Mouse (Mus musculus) hindbrain, embryonic 13.5 days (tissue): ENCODE results near the gene Wfikkn1. TPM values are rescaled to one million over a fixed set of nuclear protein-coding genes. Genes with fewer than 3 reads are reported as not detected.
"Not testable (repeated sequence)": the region's sequence is repeated elsewhere in the genome, so short reads cannot be mapped to it uniquely, and the experiment has no call there.

Source experiments
- ATAC-seq: fragments of 200-750 bp; cut with Nextera tagmentation; 2 replicates; pipeline ENCODE4 v1.8.0; 2017; ENCODE audit warnings: moderate TSS enrichment; ENCODE audit not compliant: low FRiP score
- H3K27ac ChIP-seq: fragments of 300-500 bp; sonication (generic); 2 replicates; pipeline ENCODE4 v1.5.1; 2015; ENCODE audit warnings: inconsistent platforms, mild to moderate bottlenecking, moderate library complexity
- H3K27me3 ChIP-seq: fragments of 300-500 bp; sonication (generic); 2 replicates; pipeline ENCODE4 v1.6.1; 2015; ENCODE audit warnings: mild to moderate bottlenecking, inconsistent platforms
- H3K36me3 ChIP-seq: fragments of 300-500 bp; sonication (generic); 2 replicates; pipeline ENCODE4 v1.6.1; 2015; ENCODE audit warnings: mild to moderate bottlenecking, inconsistent platforms
- H3K4me1 ChIP-seq: fragments of 300-500 bp; sonication (generic); replicated peaks from 2 replicates; pipeline ENCODE4 v1.6.1; 2015; ENCODE audit warnings: inconsistent platforms
- H3K4me2 ChIP-seq: fragments of 300-500 bp; sonication (generic); 2 replicates; pipeline ENCODE4 v1.6.1; 2015; ENCODE audit warnings: inconsistent platforms, mild to moderate bottlenecking, moderate library complexity
- H3K4me3 ChIP-seq: fragments of 300-500 bp; sonication (generic); 2 replicates; pipeline ENCODE4 v1.5.1; 2015; ENCODE audit warnings: mild to moderate bottlenecking, inconsistent platforms
- H3K9ac ChIP-seq: fragments of 300-500 bp; sonication (generic); 2 replicates; pipeline ENCODE4 v1.6.1; 2015; ENCODE audit warnings: mild to moderate bottlenecking, inconsistent platforms
- H3K9me3 ChIP-seq: fragments of 300-500 bp; sonication (generic); 2 replicates; pipeline ENCODE4 v1.6.1; 2016; ENCODE audit warnings: inconsistent platforms
- WGBS: fragments of 180-500 bp; shearing (Covaris S2); methylation state at CpG from one replicate; pipeline ENCODE4 v1.1.7; 2015; 5-methylcytosine and 5-hydroxymethylcytosine counted together
- polyA plus RNA-seq: library from polyadenylated mRNA; unstranded; fragments of >200 nt; fragmentation: Nextera tagmentation; extraction: Ambion mirVana; gene quantifications from 2 replicates; pipeline ENCODE4 v1.2.1, GENCODE M21; 2015

Gene Wfikkn1
- polyA plus RNA-seq, 1 experiment from 2014 or later = 0.45 TPM

DNA sequence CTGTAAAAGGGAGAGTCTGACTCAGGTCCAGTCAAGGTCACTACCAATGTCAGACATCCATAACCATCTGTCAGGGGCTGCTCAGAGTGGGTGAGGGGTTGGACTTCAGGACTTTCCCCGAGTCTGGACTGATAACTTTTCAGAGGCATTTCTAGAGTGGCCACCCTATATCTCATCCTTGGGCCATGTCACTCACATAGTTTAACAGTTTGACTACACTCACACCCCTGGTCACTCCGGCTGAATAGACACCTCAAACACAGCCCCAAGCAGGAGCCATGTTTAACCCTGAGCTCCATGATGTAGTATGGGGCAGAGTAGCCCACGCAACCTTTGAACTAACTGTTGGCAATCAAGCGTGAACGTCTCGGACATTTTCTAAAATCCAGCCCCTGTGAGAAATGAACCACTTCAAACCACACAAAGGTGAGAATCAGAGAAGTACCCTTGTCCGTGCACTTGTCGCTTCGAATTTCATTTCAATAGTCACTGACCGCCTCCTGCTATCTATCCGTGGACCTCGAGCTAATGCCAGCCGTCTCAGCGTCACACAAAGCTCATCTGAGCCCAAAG is 6.4 kb downstream of the Wfikkn1 start:
- Histone ChIP-seq H3K9me3 (no peaks in the 10 kb centered on the region), H3K4me1 (peaks cover 30% of the 10 kb centered on the region), H3K36me3 (peaks cover 17% of the 10 kb centered on the region), H3K9ac (peak overlapping the region; percentile 87), H3K27me3 (no peaks in the 10 kb centered on the region), H3K4me2 (peak overlapping the region; percentile 96), H3K4me3 (peak overlapping the region; percentile 80), H3K27ac (peak overlapping the region; percentile 97)
- WGBS = 7% methylated on average over 14 of the region's 14 CpGs
- ATAC-seq = no peak

DNA sequence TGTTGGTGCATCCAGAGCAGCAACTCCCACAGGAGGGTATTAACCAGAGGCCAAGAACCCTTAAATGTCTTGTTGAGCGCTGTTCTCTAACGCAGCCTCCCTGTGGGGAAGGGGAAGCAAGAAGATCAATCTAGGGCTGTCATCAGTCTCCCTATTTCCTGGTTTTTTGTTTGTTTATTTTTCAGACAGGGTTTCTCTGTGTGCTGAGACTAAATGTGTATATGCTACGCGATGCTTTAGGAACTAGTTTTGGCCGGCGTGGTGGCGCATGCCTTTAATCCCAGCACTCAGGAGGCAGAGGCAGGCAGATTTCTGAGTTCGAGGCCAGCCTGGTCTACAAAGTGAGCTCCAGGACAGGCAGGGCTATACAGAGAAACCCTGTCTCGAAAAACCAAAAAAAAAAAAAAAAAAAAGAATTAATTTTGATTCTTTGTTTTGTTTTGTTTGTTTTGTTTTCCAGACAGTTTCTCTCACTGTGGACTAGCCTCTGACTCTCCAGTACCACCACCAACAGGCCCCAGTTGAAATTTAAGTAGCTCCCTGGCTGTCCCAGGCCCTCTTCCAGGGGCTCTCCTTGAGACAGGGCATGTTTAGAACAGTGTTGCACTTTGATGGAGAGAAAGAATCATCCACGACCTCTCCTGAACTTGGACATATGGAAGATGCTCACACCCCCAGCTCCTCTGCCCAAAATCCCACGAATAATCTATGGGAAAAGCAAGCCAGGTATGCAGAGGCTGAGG is 7.1 kb downstream of the Wfikkn1 start:
- no peak for ATAC-seq
- H3K4me2 ChIP-seq = peak overlapping the region; percentile 96
- 79% methylated on average over 11 of the region's 11 CpGs for WGBS
- peak overlapping the region; percentile 80 for H3K4me3 ChIP-seq
- no peaks in the 10 kb centered on the region for H3K27me3 ChIP-seq
- H3K9me3 ChIP-seq = no peaks in the 10 kb centered on the region
- H3K9ac ChIP-seq = peak overlapping the region; percentile 87
- H3K27ac ChIP-seq = peak overlapping the region; percentile 97
- peaks cover 35% of the 10 kb centered on the region for H3K4me1 ChIP-seq
- peaks cover 10% of the 10 kb centered on the region for H3K36me3 ChIP-seq

DNA sequence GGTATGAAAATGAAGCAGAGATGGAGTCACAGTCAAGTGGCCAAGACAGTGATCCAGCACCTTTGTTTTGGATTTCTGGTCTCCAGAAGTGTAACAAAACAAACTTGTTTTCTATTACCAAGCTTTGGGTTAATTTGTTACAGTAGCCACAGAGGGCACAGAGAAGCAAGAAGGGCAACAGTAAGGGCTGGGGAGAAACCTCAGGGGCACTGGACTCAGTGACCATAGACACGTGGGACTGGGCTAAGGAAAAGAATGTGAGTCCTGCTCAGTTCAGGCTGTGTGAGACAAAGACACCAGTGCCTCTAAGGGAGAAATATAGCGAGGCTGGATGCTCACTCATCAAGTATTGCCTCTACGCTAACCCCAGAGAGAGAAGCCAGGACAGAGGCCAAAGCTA is 8.0 kb downstream of the Wfikkn1 start:
- 84% methylated on average over 3 of the region's 3 CpGs for WGBS
- no peak overlapping the region for H3K4me2 ChIP-seq
- H3K9ac ChIP-seq = no peak overlapping the region
- peaks cover 39% of the 10 kb centered on the region for H3K4me1 ChIP-seq
- H3K4me3 ChIP-seq = no peak overlapping the region
- no peak overlapping the region for H3K27ac ChIP-seq
- peaks cover 1% of the 10 kb centered on the region for H3K36me3 ChIP-seq
- no peak for ATAC-seq
- H3K27me3 ChIP-seq = peaks cover under 1% of the 10 kb centered on the region; the same call in 1 of the 2 replicates
- no peaks in the 10 kb centered on the region for H3K9me3 ChIP-seq

DNA sequence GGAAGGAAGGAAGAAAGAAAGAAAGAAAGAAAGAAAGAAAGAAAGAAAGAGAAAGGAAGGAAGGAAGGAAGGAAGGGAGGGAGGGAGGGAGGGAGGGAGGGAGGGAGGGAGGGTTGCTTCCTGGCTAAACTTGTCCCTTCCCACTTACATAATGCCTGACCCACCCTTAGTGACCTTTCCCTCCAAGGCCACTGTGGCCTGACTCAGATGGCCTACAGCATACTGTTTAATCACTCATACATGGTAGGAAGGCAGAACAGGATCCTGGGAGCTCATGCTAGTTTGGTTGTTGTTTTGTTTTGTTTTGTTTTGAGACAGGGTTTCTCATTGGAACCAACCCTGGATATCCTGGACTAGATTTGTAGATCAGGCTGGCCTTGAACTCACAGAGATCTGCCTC is 9.1 kb downstream of the Wfikkn1 start:
- H3K4me3 ChIP-seq, H3K9ac ChIP-seq, H3K4me2 ChIP-seq, H3K36me3 ChIP-seq, H3K27ac ChIP-seq, ATAC-seq, H3K9me3 ChIP-seq, H3K27me3 ChIP-seq: not testable (repeated sequence)
- peaks cover 35% of the 10 kb centered on the region for H3K4me1 ChIP-seq

DNA sequence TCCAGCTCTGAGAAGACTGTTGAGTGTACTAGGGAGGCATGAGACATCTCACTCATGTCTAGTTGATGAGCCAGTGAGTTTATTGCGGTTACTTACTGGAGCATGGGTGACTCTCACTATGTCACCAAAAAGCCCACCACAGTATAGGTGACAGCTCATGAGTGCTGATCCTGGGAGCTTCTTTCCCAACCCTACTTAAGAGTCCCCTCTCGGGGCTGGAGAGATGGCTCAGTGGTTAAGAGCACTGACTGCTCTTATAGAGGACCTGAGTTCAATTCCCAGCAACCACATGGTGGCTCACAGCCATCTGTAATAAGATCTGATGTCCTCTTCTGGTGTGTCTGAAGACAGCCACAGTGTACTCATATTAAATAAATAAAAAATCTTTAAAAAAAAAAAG is 10.7 kb downstream of the Wfikkn1 start:
- Histone ChIP-seq H3K9ac (no peak overlapping the region), H3K27ac (no peak overlapping the region), H3K4me2 (no peak overlapping the region), H3K9me3 (no peaks in the 10 kb centered on the region), H3K36me3 (no peaks in the 10 kb centered on the region), H3K4me1 (peaks cover 26% of the 10 kb centered on the region), H3K4me3 (no peak overlapping the region), H3K27me3 (peaks cover 3% of the 10 kb centered on the region)
- no peak for ATAC-seq
- 86% methylated on average over 2 of the region's 2 CpGs for WGBS

DNA sequence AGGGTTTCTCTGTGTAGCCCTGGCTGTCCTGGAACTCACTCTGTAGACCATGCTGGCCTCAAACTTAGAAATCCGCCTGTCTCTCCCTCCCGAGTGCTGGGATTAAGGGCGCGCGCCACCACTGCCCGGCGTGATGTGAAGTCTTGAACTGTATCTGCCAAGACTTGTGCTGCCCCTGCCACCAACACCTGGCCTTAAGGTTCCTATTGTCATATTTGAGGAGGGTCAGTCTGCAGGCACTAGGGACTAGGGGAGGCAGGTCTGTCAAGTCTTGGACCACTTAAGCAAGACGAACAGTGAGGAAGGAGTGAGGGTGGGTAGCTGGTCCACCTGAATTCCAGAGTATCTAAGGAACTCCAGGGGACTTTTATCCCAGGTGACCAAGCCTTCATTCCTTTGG is 11.2 kb downstream of the Wfikkn1 start:
- peaks cover 3% of the 10 kb centered on the region for H3K27me3 ChIP-seq
- H3K27ac ChIP-seq = no peak overlapping the region
- H3K36me3 ChIP-seq = no peaks in the 10 kb centered on the region
- H3K9me3 ChIP-seq = no peaks in the 10 kb centered on the region
- H3K4me3 ChIP-seq = no peak overlapping the region
- H3K4me2 ChIP-seq = no peak overlapping the region
- WGBS = 89% methylated on average over 8 of the region's 8 CpGs
- peaks cover 26% of the 10 kb centered on the region for H3K4me1 ChIP-seq
- no peak overlapping the region for H3K9ac ChIP-seq
- no peak for ATAC-seq

DNA sequence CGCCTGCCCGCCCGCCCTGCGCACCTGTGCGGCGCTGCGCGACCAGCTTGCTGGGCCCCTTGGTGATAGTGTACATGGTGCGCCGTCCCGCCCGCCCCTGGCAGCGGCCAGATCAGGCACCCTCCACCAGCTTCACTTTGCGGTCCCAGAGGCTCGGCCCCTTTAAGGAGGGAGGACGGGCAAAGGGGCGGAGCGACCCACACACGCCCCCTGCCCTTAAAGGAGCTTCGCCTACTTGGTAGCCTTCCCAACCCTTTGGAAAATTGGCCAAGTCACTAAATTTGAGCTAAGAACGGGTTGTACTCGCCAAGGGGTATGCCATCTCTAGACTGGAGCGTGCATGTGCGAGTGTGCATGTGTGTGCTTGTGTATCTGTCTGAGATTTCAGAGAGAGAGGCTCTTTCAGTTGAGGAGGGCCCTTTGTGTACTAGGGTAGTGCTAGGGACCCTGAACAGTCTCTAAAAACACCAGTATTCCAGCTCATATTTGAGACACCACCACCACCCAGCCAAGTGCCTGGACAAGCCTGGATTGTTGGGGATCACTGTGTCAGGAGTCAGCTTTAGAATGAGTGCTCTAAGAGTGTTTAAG is 12.0 kb downstream of the Wfikkn1 start, which contains the start of gene Mcrip2:
Mcrip2 (minus strand) TSS at position 164 of the 591 bp plus-strand sequence.
- H3K27ac ChIP-seq = peak within 1 kb of the TSS; percentile 49
- no peaks in the 10 kb centered on the region for H3K36me3 ChIP-seq
- peaks cover 18% of the 10 kb centered on the region for H3K4me1 ChIP-seq
- H3K9me3 ChIP-seq = no peaks in the 10 kb centered on the region
- H3K9ac ChIP-seq = peak within 1 kb of the TSS; percentile 86
- H3K4me3 ChIP-seq = peak within 1 kb of the TSS; percentile 66
- peaks cover 3% of the 10 kb centered on the region for H3K27me3 ChIP-seq
- 0% methylated on average over 24 of the region's 24 CpGs for WGBS
- peak; percentile 83 for ATAC-seq
- H3K4me2 ChIP-seq = peak within 1 kb of the TSS; percentile 98

DNA sequence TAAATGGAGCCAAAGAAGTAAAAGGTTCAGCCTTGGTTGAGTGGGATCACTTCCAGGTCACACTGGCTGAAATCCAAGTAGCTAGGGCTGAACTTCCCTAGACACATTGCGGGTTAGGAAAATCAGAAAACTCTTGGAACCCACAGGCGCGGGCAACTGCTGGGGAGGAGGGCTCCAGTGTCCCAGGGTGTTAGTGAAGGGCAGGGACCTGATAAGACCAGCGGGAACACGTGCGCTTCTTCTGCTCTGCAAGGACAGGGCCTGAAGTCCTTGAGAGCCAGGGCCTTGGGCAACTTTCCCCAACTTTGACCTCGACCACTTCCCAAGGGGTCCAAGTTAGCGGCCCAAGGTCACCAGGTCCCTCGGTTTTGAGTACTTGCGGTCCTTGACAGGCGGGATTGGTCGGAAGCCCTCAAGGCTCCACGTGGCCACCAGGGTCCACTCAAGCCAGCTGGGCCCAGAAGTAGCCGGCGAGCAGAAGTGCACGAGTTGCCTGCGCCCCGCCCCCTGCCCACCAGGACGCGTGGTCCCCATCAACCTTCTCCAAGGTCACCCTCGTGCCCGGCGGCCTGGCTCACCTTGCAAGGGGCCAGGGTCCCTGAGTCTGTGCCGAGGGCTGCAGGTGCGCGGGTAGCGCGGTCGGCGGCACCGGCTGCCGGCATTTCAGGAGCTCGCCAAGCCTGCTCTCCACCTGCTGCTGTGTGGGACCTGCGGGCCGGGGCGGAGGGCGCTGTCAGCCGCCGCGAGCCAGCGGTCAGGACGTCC is 12.6 kb downstream of the Wfikkn1 start:
- Histone ChIP-seq H3K9me3 (no peaks in the 10 kb centered on the region), H3K4me2 (peak overlapping the region; percentile 98), H3K4me1 (peaks cover 17% of the 10 kb centered on the region), H3K27me3 (peaks cover 3% of the 10 kb centered on the region), H3K4me3 (peak overlapping the region; percentile 66), H3K27ac (peak overlapping the region; percentile 49; the same call in 1 of the 2 replicates), H3K36me3 (no peaks in the 10 kb centered on the region), H3K9ac (peak overlapping the region; percentile 86)
- ATAC-seq = peak; percentile 43
- WGBS = 2% methylated on average over 42 of the region's 42 CpGs

DNA sequence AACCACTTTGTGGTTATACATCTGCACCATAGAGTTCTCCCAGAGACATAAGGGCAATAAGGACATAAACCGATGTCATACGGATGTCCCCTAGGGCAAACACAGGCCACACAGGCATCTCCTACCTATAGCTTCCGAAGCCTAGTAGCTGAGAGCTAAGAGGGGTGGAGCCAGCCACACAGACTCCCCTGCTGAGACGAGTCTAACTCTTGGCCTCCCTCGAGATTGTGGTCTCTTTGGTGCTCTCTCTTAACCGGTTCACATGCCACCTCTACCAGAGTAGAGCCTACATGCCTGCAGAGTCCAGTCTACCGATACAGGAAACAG is 13.2 kb downstream of the Wfikkn1 start:
- Histone ChIP-seq H3K36me3 (no peaks in the 10 kb centered on the region), H3K9ac (peak overlapping the region; percentile 86), H3K27me3 (peaks cover 3% of the 10 kb centered on the region), H3K4me1 (peaks cover 17% of the 10 kb centered on the region), H3K27ac (no peak overlapping the region), H3K9me3 (no peaks in the 10 kb centered on the region), H3K4me2 (peak overlapping the region; percentile 98), H3K4me3 (peak overlapping the region; percentile 66)
- ATAC-seq = no peak
- 22% methylated on average over 7 of the region's 7 CpGs for WGBS

DNA sequence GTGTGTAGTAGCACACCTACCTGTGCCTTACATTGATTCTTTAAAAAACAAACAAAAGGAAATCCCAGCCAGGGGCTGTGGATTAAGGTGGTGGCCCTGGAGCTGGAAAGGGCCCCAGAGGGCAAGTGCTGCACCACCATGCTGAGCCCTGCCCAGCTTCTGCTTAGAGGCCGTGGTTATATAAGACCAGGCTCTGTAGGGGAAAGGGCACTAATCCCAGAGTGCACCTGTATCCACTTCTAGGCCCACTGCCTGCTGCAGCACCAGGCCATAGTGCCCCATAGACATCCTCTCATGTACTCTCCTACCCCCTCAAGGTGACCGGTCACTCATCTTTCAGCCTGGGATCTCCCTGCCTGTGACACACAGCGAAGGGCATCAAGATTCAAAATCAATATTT is 14.5 kb downstream of the Wfikkn1 start:
- no peaks in the 10 kb centered on the region for H3K36me3 ChIP-seq
- no peak overlapping the region for H3K4me2 ChIP-seq
- no peak overlapping the region for H3K27ac ChIP-seq
- H3K27me3 ChIP-seq = peaks cover 3% of the 10 kb centered on the region
- WGBS = 98% methylated on average over 3 of the region's 3 CpGs
- H3K9ac ChIP-seq = no peak overlapping the region
- no peak overlapping the region for H3K4me3 ChIP-seq
- H3K4me1 ChIP-seq = peaks cover 25% of the 10 kb centered on the region
- no peak for ATAC-seq
- no peaks in the 10 kb centered on the region for H3K9me3 ChIP-seq

DNA sequence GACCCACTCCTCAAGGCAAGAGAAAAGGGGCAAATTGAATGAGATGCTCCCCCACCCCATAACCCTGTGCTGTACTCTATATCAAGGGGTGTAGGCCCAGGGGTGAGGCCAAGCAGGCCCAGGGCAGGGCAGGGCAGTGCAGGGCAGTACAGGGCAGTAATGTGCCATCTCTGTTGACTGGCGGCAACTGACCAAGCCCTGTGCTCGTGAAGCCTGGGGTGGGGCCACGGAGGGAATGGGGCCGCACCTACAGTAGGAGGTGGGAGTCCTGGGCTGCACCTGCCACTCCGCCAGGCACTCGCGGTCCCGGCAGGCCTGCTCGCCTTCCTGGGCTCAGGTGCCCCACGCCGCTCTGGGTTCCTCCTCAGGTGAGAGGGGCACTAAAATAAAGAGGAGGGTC is 15.4 kb downstream of the Wfikkn1 start:
- no peak overlapping the region for H3K4me3 ChIP-seq
- no peak overlapping the region for H3K4me2 ChIP-seq
- H3K9ac ChIP-seq = peak overlapping the region; percentile 19; the same call in 1 of the 2 replicates
- no peak overlapping the region for H3K27ac ChIP-seq
- ATAC-seq = no peak
- peaks cover 34% of the 10 kb centered on the region for H3K4me1 ChIP-seq
- H3K36me3 ChIP-seq = no peaks in the 10 kb centered on the region
- WGBS = 96% methylated on average over 11 of the region's 11 CpGs
- H3K27me3 ChIP-seq = peaks cover 3% of the 10 kb centered on the region
- H3K9me3 ChIP-seq = no peaks in the 10 kb centered on the region

DNA sequence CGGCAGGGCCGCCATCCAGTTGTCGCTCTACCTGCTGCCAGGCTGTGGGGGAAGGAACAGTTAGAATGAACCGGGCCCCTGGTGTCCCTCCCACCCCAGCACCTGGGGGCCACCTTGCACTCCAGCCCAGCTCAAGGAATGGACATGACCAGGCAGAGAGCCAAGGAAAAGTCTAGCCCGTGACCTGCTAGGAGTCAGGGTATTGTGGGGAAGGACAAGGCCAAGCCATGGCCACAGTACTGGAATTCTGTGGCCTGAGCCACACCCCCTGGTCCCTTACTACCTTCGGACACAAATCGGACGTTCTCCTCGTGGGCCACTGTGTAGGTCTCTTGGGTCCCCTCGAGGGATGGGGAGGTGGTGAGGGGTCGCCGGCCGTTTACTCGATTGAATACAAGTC is 16.3 kb downstream of the Wfikkn1 start:
- Histone ChIP-seq H3K4me3 (no peak overlapping the region), H3K27ac (no peak overlapping the region), H3K9ac (no peak overlapping the region), H3K4me1 (peaks cover 38% of the 10 kb centered on the region), H3K4me2 (no peak overlapping the region), H3K27me3 (peaks cover 3% of the 10 kb centered on the region), H3K9me3 (no peaks in the 10 kb centered on the region), H3K36me3 (no peaks in the 10 kb centered on the region)
- ATAC-seq = no peak
- WGBS = 93% methylated on average over 14 of the region's 14 CpGs
